Mouse (Mus musculus): ENCODE data around the gene Apbb2.

The Apbb2 gene

GRCm38 (mm10) chr5:66384114-66384513 lies 234.5 kb downstream of the Apbb2 start:
- DNase-seq (ENCODE audit: low read depth, low spot score), result no peak

DNA sequence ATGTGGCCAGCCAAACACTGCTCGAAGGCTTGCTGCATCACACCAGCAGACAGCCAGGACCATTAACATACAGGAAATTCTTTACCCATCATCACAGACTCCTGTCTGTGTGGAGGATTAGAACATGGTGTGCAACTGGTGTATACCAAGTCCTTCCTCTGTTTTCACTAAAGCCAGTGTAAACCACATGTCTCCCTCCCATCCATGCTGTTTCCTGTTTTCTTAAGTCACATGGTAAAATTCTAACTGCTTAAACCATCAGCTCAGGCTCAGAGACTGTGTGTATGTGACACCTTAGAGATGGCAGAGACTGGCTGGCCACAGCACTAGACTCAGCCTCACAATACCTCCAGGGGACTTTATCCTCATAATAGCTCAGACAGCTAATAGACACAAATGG lies 236.5 kb downstream of the Apbb2 start:
- no peak for DNase-seq (ENCODE audit: low read depth, low spot score)

DNA sequence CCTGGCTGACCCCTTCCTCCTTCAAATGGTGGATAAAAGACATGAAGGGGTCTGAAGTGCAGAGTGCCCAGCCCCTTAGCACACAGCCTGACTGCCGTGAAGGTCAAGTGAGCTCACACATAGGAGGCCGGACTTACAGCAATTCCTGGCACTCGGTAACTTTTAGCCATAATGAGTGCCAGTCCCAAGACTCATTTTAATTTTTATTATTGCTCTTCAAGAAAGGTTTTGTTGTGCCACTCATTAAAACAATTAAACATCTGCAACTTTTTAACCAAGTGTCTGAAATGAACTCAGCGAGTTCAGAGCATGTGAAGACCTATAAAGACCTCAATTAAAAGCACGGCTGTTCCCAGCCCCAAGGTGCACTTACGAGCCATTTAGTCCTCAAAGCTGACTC lies 239.6 kb downstream of the Apbb2 start:
- no peak for DNase-seq (ENCODE audit: low read depth, low spot score)

GRCm38 (mm10) chr5:66376589-66377270 lies 241.9 kb downstream of the Apbb2 start:
- no peak for DNase-seq (ENCODE audit: low read depth, low spot score)

- no peak for DNase-seq (ENCODE audit: low read depth, low spot score)
Observed at GRCm38 (mm10) chr5:66374413-66374812, 244.2 kb downstream of the Apbb2 start.

- DNase-seq (ENCODE audit: low read depth, low spot score), result no peak
Observed at GRCm38 (mm10) chr5:66373515-66374164, 244.9 kb downstream of the Apbb2 start.

GRCm38 (mm10) chr5:66371131-66371530 lies 247.5 kb downstream of the Apbb2 start:
- no peak for DNase-seq (ENCODE audit: low read depth, low spot score)

DNA sequence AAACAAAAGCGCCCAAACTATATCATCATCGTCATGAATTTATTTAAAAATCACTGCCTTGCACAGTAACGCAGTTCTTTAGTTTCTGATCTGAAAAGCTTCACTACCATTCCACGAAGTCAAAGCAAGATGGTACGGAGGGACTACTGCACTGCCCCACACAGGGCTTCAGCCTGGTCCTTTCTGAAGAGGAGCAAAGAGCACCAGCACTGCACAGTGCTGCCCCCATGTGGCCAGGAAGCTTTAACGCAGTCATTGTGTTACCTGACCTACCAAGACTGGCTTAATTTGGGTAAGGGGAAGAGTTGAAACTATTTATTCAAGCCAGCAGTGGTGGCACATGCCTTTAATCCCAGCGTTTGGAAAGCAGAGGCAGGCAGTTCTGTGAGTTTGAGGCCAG lies 249.6 kb downstream of the Apbb2 start:
- DNase-seq (ENCODE audit: low read depth, low spot score), result peak; percentile 39

GRCm38 (mm10) chr5:66367641-66368040 lies 250.9 kb downstream of the Apbb2 start:
- DNase-seq (ENCODE audit: low read depth, low spot score), result no peak

GRCm38 (mm10) chr5:66363274-66364261 lies 255.0 kb downstream of the Apbb2 start:
- DNase-seq (ENCODE audit: low read depth, low spot score), result no peak

DNA sequence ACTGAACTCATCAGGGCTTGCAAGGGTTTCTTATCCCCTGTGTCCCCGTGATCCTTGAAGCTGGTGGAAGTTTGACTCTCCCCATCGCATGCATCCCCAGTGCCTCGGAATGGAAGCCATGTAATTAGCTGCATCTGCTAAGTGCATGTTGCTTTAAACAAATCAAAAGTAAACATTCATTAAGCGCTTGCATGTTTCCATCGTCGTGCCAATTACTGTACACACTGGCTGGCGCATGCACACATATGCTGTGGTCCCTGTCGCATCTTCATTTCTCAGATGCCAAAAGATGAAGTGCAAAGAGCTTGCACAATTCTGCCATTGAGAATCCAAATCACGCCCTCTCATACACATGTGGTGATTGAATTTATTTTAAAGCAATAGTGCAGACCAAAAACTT lies 257.8 kb downstream of the Apbb2 start:
- DNase-seq (ENCODE audit: low read depth, low spot score), result no peak

DNA sequence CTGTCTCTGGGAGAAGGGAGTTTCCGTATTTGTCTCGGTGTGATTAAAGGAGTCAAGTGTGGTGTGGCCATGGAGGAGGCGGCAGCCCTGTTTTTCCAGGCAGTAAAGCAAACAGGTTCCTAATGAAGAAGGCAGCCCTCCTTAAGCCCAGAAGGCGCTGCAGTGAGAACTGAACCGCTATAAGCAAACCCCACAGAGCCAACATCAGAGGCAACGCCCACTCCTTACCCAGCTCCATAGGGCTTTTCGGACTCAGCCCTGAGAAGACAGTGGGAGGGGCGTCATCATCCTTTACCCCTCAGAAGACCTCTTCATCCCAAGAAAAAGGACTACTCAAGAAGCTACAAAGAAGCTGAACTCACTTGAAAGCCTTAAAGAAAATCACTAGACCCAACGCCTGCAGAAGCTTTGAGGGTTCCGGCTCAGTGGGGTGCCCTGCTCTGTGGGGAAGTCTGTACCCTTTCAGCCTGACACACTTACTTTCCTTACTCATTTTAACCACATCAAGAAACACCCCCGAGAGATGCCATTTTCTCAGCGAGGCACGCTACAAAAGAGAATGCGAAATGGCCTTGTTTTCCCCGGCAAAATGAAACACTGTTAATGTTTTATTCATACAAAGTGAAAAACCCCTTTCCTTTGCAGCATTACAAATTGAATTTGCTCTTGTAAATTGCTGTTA lies 258.7 kb downstream of the Apbb2 start:
- no peak for DNase-seq (ENCODE audit: low read depth, low spot score)

DNA sequence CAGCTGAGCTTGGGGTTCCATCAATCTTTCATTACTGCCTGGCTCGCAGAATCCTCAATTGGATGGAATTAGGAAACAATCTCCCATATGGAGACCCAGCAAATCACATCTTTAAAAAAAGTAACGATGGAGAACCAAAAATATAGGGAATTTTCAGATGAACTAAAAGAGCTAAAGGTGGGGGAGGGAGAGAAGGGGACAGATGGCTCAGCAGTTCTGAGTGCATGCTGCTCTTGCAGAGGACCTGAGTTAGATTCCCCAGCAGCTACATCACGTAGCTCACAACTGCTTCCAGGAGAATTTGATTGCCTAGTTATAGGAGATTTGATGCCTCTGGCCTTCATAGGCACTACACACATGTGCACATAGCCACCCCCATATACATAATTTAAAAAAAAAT lies 263.4 kb downstream of the Apbb2 start:
- DNase-seq (ENCODE audit: low read depth, low spot score), result no peak

DNA sequence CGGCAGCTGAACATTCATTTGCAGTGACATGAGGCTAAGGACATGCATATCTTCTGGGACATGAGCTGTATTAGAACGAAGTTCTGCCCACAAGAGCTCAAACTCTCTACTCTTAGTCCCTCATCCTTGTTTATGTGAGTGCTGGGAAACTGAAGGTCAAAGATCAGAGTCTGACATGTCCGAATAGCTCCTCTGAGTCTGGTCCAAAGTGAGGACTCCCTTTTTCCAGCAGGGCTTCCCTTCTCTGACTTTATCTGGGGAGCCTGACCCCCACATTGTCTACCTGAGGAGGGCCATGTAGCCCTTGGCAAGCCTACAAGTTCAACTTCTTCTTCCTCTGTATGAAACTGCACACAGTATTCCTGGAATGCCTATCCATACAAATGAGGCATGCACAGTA lies 264.7 kb downstream of the Apbb2 start:
- no peak for DNase-seq (ENCODE audit: low read depth, low spot score)

- no peak for DNase-seq (ENCODE audit: low read depth, low spot score)
Observed at GRCm38 (mm10) chr5:66351836-66352390, 266.7 kb downstream of the Apbb2 start.

- DNase-seq (ENCODE audit: low read depth, low spot score), result no peak
Observed at GRCm38 (mm10) chr5:66351064-66351463, 267.5 kb downstream of the Apbb2 start.

- DNase-seq (ENCODE audit: low read depth, low spot score), result no peak
Observed at GRCm38 (mm10) chr5:66350611-66351010, 268.0 kb downstream of the Apbb2 start.

DNA sequence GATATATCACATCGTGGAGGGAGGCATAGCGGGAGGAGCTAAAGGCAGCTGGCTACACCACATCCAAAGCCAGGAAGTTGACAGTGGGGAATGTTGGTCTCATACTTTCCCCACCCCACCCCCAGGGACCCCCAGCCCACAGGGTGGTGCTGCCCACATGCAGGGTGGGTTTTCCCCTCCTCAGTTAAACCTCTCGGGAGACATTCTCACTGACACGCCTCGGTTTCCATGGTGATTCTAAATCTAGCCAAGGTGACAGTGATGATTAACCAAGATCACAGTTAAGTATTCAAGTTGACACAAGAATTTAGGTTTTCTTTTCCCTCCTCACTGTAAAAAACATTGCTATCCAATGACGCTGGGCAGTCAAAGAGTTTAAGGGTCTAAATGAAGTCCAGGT lies 270.2 kb downstream of the Apbb2 start:
- no peak for DNase-seq (ENCODE audit: low read depth, low spot score)

DNA sequence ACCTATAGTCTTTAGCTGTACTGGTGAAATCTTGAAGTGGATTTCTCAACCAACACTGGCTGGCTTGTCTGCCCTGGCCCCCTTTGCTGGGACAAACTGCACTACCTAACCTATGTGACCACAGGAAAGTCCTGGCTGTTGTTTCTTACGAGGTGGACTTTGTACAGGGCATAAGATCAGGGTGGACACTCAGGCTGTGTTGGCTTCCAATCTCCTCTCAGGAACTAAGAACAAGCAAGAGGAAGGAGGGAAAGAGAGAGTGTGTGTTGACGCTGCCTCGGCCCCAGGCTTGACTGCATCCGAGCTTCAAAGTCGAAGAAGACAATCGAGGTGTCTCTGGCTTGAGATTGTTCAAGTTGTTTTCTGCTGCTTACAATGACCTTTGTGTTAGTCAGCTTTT lies 271.8 kb downstream of the Apbb2 start:
- no peak for DNase-seq (ENCODE audit: low read depth, low spot score)

GRCm38 (mm10) chr5:66345140-66345539 lies 273.4 kb downstream of the Apbb2 start:
- no peak for DNase-seq (ENCODE audit: low read depth, low spot score)

DNA sequence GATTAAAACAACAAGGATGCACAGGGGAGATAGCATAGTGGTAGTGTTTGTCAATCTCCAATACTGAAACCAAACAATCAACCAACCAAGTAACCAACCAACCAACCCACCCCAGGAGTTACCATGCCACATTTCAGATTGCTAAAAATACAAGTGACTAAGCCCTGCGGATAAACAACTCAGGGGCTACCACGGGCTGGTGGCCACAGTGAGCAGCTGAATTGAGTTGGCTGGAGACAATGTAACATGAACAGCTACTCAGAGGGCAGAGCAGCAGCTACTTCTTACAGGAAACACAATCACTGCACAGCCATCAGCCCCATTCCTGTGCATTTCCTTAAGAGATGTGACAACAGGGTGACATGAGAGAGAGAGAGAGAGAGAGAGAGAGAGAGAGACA lies 274.4 kb downstream of the Apbb2 start:
- no peak for DNase-seq (ENCODE audit: low read depth, low spot score)

All from retina, postnatal 7 days (tissue).